Mouse (Mus musculus): Measurements from ENCODE around the gene Vwf. TPM values are rescaled to one million over a fixed set of nuclear protein-coding genes. Genes with fewer than 3 reads are reported as not detected.
A peak's percentile ranks its signal among the peaks of the same experiment; 100 is the strongest.

The Vwf gene
- polyA plus RNA-seq, 1 experiment from 2014 or later: 8.0 TPM

DNA sequence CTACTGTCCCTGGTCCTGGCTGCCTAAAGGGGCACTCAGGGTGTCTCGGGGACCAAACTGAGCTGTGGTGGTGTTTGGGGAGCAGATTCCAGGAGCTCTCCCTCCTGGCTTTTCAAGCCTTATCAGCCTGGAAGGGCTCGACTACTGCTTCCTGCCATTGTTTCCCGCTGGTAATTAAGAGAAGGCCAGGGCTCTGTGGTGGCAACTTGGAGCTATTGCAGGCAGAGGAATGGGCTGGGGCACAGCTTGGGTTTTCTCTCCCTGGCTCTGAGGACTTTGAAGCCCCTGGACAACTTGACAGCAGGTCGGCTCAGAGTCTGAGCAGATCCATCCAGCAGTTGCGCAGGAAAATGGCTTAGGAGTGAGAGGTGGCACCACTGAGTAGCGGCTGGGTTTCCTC lies 6.2 kb downstream of the Vwf start:
- 63% methylated on average over 6 of the region's 6 CpGs for WGBS
- H3K4me1 ChIP-seq (replicated peaks): no peaks in the 10 kb centered on the region
- no peak overlapping the region for H3K4me2 ChIP-seq
- ATAC-seq (ENCODE audit: low read depth): no peak
- H3K9ac ChIP-seq: no peak overlapping the region
- H3K27ac ChIP-seq (replicated peaks): no peak overlapping the region
- no peaks in the 10 kb centered on the region for H3K9me3 ChIP-seq
- H3K36me3 ChIP-seq: no peaks in the 10 kb centered on the region
- no peaks in the 10 kb centered on the region for H3K27me3 ChIP-seq
- no peak overlapping the region for H3K4me3 ChIP-seq

DNA sequence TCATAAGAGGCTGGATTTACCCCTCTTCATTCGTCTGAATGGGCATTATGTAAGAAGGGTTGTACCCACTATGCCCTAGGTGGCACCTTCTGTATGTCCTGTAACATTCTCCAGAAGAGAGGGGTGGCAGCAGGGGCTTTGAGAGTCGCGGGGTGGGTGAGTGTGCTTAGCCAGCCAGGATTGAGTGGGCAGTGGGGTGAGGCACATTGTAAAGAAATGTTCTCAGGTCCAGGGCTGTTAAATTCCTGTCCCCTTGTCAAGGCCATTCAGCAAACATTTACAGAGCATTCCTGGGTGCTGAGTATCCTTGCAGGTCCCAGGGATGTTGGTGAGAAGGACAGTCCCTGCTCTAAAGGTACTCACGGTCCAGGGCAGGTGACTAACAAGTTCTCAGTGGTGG lies 7.0 kb downstream of the Vwf start:
- H3K27me3 ChIP-seq: no peaks in the 10 kb centered on the region
- H3K27ac ChIP-seq (replicated peaks): no peak overlapping the region
- no peaks in the 10 kb centered on the region for H3K36me3 ChIP-seq
- 85% methylated on average over 4 of the region's 4 CpGs for WGBS
- H3K9me3 ChIP-seq: no peaks in the 10 kb centered on the region
- no peak overlapping the region for H3K9ac ChIP-seq
- H3K4me1 ChIP-seq (replicated peaks): no peaks in the 10 kb centered on the region
- no peak for ATAC-seq (ENCODE audit: low read depth)
- H3K4me3 ChIP-seq: no peak overlapping the region
- H3K4me2 ChIP-seq: no peak overlapping the region

DNA sequence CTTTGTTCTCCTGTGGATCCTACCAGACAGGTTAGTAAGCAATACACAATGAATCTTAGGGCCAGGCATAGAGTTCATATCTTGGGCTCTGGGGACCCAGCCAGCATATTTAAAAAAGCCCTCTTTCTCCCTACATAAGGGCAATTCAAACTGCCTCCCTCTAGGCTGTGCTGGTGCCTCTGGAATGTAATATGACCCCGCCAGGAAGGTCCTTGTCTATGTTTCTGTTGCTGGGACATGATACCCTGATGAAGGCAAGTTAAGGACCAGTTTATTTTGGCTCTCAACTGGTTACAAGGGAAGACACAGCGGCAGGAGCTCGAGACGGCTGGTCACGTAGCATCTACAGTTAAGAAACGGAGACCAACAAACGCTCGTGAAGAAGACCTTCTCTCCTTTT lies 12.3 kb downstream of the Vwf start:
- H3K9ac ChIP-seq: no peak overlapping the region
- WGBS: 86% methylated on average over 8 of the region's 8 CpGs
- no peaks in the 10 kb centered on the region for H3K36me3 ChIP-seq
- no peak overlapping the region for H3K27ac ChIP-seq (replicated peaks)
- H3K4me3 ChIP-seq: no peak overlapping the region
- H3K4me1 ChIP-seq (replicated peaks): no peaks in the 10 kb centered on the region
- H3K27me3 ChIP-seq: no peaks in the 10 kb centered on the region
- no peak for ATAC-seq (ENCODE audit: low read depth)
- H3K4me2 ChIP-seq: no peak overlapping the region
- no peaks in the 10 kb centered on the region for H3K9me3 ChIP-seq

GRCm38 (mm10) chr6:125561031-125561430 lies 14.5 kb downstream of the Vwf start:
- no peaks in the 10 kb centered on the region for H3K27me3 ChIP-seq
- H3K9ac ChIP-seq: no peak overlapping the region
- no peaks in the 10 kb centered on the region for H3K36me3 ChIP-seq
- H3K27ac ChIP-seq (replicated peaks): no peak overlapping the region
- H3K9me3 ChIP-seq: no peaks in the 10 kb centered on the region
- H3K4me1 ChIP-seq (replicated peaks): no peaks in the 10 kb centered on the region
- no peak overlapping the region for H3K4me3 ChIP-seq
- 81% methylated on average over 5 of the region's 5 CpGs for WGBS
- no peak overlapping the region for H3K4me2 ChIP-seq
- ATAC-seq (ENCODE audit: low read depth): no peak

GRCm38 (mm10) chr6:125561521-125561920 lies 14.9 kb downstream of the Vwf start:
- Histone ChIP-seq H3K9ac (no peak overlapping the region), H3K36me3 (no peaks in the 10 kb centered on the region), H3K4me3 (no peak overlapping the region), H3K4me1 (replicated peaks) (no peaks in the 10 kb centered on the region), H3K9me3 (no peaks in the 10 kb centered on the region), H3K27me3 (no peaks in the 10 kb centered on the region), H3K27ac (replicated peaks) (no peak overlapping the region), H3K4me2 (no peak overlapping the region)
- ATAC-seq (ENCODE audit: low read depth): no peak
- 79% methylated on average over 2 of the region's 2 CpGs for WGBS

DNA sequence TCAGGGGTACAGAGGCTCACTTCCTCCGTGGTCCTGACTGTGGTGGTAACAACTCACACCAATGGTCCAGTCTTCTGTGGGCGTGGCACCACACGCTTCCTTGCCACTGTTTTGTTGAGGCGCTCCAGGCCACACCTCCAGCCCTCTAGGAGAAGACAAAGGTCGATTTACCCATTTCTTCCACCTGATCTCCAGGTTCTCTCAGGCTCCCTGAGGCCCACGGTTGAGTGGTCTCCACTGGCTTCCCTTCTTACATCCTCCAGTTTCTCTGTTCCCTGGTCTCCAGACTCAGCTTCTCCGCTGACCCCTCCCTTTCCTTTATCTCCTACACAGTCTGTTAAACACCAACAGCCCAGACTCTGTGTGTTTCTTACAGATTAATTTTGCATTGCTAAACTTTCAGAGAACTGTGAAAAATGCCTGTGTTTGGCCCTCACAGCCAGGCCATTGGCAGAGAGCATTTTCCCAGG lies 18.3 kb downstream of the Vwf start:
- H3K9me3 ChIP-seq: no peaks in the 10 kb centered on the region

DNA sequence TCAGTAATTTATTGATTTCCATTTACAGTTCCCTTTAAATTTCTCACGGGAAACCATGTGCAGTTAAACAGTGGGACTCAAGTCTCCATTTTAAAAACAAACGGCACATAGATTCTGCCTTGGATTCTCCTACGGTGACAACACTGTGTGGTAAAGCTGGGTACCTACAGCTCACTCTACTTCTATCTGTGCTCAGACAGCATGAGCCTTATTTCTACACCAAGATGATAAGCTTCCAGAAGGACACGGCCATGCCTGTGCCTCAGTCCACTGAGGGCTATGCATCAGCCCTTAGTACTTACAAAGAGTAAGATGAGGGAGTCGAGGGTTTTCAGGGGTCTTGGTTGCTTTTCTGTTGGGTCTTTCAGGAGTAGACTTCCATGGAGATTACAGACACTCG lies 18.8 kb downstream of the Vwf start:
- Histone ChIP-seq H3K4me3 (no peak overlapping the region), H3K36me3 (no peaks in the 10 kb centered on the region), H3K9me3 (no peaks in the 10 kb centered on the region), H3K9ac (no peak overlapping the region), H3K27ac (replicated peaks) (no peak overlapping the region), H3K27me3 (no peaks in the 10 kb centered on the region), H3K4me1 (replicated peaks) (no peaks in the 10 kb centered on the region), H3K4me2 (no peak overlapping the region)
- ATAC-seq (ENCODE audit: low read depth): no peak
- 84% methylated on average over 6 of the region's 6 CpGs for WGBS

More for the DNA sequence above, 18.3 kb downstream of the Vwf start:
- H3K36me3 ChIP-seq: no peaks in the 10 kb centered on the region
- H3K9ac ChIP-seq: no peak overlapping the region
- H3K4me3 ChIP-seq: no peak overlapping the region
- ATAC-seq (ENCODE audit: low read depth): no peak
- H3K4me1 ChIP-seq (replicated peaks): no peaks in the 10 kb centered on the region
- 81% methylated on average over 7 of the region's 7 CpGs for WGBS
- H3K4me2 ChIP-seq: no peak overlapping the region
- no peaks in the 10 kb centered on the region for H3K27me3 ChIP-seq
- no peak overlapping the region for H3K27ac ChIP-seq (replicated peaks)

- Histone ChIP-seq H3K4me3 (no peak overlapping the region), H3K27ac (replicated peaks) (no peak overlapping the region), H3K9ac (no peak overlapping the region), H3K9me3 (no peaks in the 10 kb centered on the region), H3K4me2 (no peak overlapping the region), H3K4me1 (replicated peaks) (no peaks in the 10 kb centered on the region), H3K27me3 (no peaks in the 10 kb centered on the region), H3K36me3 (no peaks in the 10 kb centered on the region)
- no peak for ATAC-seq (ENCODE audit: low read depth)
- WGBS: 95% methylated on average over 3 of the region's 3 CpGs
Measured at GRCm38 (mm10) chr6:125566656-125567055, 20.1 kb downstream of the Vwf start.

GRCm38 (mm10) chr6:125568381-125568780 lies 21.8 kb downstream of the Vwf start:
- no peak overlapping the region for H3K9ac ChIP-seq
- no peak overlapping the region for H3K4me2 ChIP-seq
- no peaks in the 10 kb centered on the region for H3K27me3 ChIP-seq
- H3K9me3 ChIP-seq: no peaks in the 10 kb centered on the region
- H3K4me1 ChIP-seq (replicated peaks): peaks cover 9% of the 10 kb centered on the region
- no peak overlapping the region for H3K27ac ChIP-seq (replicated peaks)
- WGBS: 94% methylated on average over 2 of the region's 2 CpGs
- no peak overlapping the region for H3K4me3 ChIP-seq
- ATAC-seq (ENCODE audit: low read depth): no peak
- no peaks in the 10 kb centered on the region for H3K36me3 ChIP-seq

GRCm38 (mm10) chr6:125572291-125573188 lies 26.0 kb downstream of the Vwf start:
- H3K27ac ChIP-seq (replicated peaks): peak overlapping the region; percentile 61
- H3K4me3 ChIP-seq: peak overlapping the region; percentile 15
- H3K4me2 ChIP-seq: peak overlapping the region; percentile 54
- H3K9ac ChIP-seq: peak overlapping the region; percentile 13; the same call in 1 of the 2 replicates
- peak; percentile 52 for ATAC-seq (ENCODE audit: low read depth)
- peaks cover 17% of the 10 kb centered on the region for H3K4me1 ChIP-seq (replicated peaks)
- no peaks in the 10 kb centered on the region for H3K36me3 ChIP-seq
- no peaks in the 10 kb centered on the region for H3K9me3 ChIP-seq
- 40% methylated on average over 18 of the region's 18 CpGs for WGBS
- H3K27me3 ChIP-seq: no peaks in the 10 kb centered on the region

DNA sequence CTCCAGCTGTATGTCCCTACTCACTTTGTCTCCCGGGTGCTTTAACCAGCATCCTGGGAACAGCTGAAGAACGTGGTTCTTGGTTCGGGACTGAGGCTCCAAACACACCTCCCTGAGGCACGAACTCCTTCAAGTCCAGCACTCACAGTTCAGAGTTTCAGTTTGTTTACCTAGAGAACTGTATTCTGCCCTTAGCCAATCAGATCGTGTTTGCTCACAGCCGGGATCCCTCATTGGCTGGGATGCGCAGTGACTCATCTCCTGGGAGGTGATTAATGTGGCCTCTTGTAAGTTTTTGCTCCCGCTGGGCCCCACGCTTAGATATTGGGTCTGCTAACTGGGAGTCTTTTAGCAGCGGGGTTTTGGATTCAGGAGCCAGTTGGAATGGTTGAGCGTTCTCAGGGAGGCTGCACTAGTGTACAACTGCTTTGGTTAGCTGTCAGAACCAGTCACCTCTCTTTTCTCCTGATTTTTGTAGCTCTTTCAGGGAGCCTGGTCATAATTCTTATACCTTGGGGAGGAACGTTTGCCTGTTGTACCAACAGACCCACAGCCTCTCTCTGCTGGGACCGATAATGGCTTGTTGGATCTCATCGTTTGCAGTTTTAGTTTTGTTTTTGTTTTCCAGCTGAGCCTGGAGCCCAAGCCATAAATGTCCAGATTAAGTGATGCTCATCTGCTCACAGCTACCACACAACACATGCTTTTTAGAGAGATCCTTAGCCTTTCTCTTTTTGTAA lies 26.8 kb downstream of the Vwf start:
- H3K36me3 ChIP-seq: no peaks in the 10 kb centered on the region
- 3% methylated on average over 14 of the region's 14 CpGs for WGBS
- no peaks in the 10 kb centered on the region for H3K27me3 ChIP-seq
- peak overlapping the region; percentile 13; the same call in 1 of the 2 replicates for H3K9ac ChIP-seq
- peaks cover 22% of the 10 kb centered on the region for H3K4me1 ChIP-seq (replicated peaks)
- peak; percentile 91 for ATAC-seq (ENCODE audit: low read depth)
- H3K9me3 ChIP-seq: no peaks in the 10 kb centered on the region
- H3K27ac ChIP-seq (replicated peaks): peak overlapping the region; percentile 61
- H3K4me2 ChIP-seq: peak overlapping the region; percentile 54
- peak overlapping the region; percentile 15 for H3K4me3 ChIP-seq

DNA sequence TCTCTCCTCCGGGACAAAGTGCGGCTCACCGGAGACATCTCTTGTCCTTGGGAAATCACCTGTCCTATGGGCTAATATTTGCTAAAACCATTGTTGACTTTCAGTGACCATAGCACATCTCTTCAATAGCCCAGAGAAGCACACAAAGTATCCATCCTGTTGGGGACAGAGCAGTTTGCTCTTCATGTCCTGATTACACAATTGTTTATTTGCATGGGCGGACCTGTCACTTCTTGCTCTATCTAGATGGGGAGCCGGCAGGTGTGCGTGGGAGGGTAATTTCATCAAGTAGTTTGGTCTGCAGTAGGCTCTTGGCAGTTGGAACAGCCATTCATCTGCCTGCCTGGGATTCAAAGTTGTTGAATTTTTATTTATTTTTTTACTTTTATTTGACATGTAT lies 28.5 kb downstream of the Vwf start:
- Histone ChIP-seq H3K9ac (no peak overlapping the region), H3K27ac (replicated peaks) (no peak overlapping the region), H3K4me3 (no peak overlapping the region), H3K9me3 (no peaks in the 10 kb centered on the region), H3K27me3 (no peaks in the 10 kb centered on the region), H3K36me3 (no peaks in the 10 kb centered on the region), H3K4me2 (no peak overlapping the region), H3K4me1 (replicated peaks) (peaks cover 22% of the 10 kb centered on the region)
- 94% methylated on average over 6 of the region's 6 CpGs for WGBS
- ATAC-seq (ENCODE audit: low read depth): no peak

Data from neural tube, embryonic 13.5 days (tissue).